Mouse (Mus musculus) embryonic facial prominence, embryonic 14.5 days (tissue): Measurements from ENCODE around the gene Ap1ar. TPM values are rescaled to one million over a fixed set of nuclear protein-coding genes. Genes with fewer than 3 reads are reported as not detected.
"Not testable (repeated sequence)": the region's sequence is repeated elsewhere in the genome, so short reads cannot be mapped to it uniquely, and the experiment has no call there.

Experiments
- ATAC-seq: fragments of 200-750 bp; cut with Nextera tagmentation; 2 replicates; pipeline ENCODE4 v1.8.0; 2017; ENCODE audit warnings: low read depth, moderate number of reproducible peaks, moderate TSS enrichment
- DNase-seq: peaks from one replicate; pipeline ENCODE4 v3.0.0-alpha.2; 2015; ENCODE audit warnings: low spot score
- H3K27ac ChIP-seq: fragments of 300-500 bp; sonication (generic); replicated peaks from 2 replicates; pipeline ENCODE4 v1.5.1; 2014; ENCODE audit warnings: low read depth, mild to moderate bottlenecking, low read length, moderate library complexity
- H3K27me3 ChIP-seq: fragments of 300-500 bp; sonication (generic); replicated peaks from 2 replicates; pipeline ENCODE4 v1.6.1; 2014; ENCODE audit warnings: low read length; ENCODE audit not compliant: control insufficient read depth, insufficient read depth
- H3K36me3 ChIP-seq: fragments of 300-500 bp; sonication (generic); 2 replicates; pipeline ENCODE4 v1.6.1; 2014; ENCODE audit warnings: low read length, mixed read lengths; ENCODE audit not compliant: control insufficient read depth, insufficient read depth
- H3K4me1 ChIP-seq: fragments of 300-500 bp; sonication (generic); 2 replicates; pipeline ENCODE4 v1.6.1; 2014; ENCODE audit warnings: antibody characterized with exemption, low read length; ENCODE audit not compliant: control insufficient read depth, insufficient read depth
- H3K4me2 ChIP-seq: fragments of 300-500 bp; sonication (generic); 2 replicates; pipeline ENCODE4 v1.6.1; 2014; ENCODE audit warnings: low read depth, mild to moderate bottlenecking, low read length, moderate library complexity, mixed read lengths
- H3K4me3 ChIP-seq: fragments of 300-500 bp; sonication (generic); 2 replicates; pipeline ENCODE4 v1.5.1; 2014; ENCODE audit warnings: low read depth, mild to moderate bottlenecking, low read length
- H3K9ac ChIP-seq: fragments of 300-500 bp; sonication (generic); 2 replicates; pipeline ENCODE4 v1.6.1; 2014; ENCODE audit warnings: low read depth, mild to moderate bottlenecking, low read length, moderate library complexity, mixed read lengths
- H3K9me3 ChIP-seq: fragments of 300-500 bp; sonication (generic); 2 replicates; pipeline ENCODE4 v1.6.1; 2016; ENCODE audit warnings: low read length; ENCODE audit not compliant: control insufficient read depth
- WGBS: fragments of 180-500 bp; shearing (Covaris S2); extraction: QIAGEN DNeasy Blood & Tissue Kit; methylation state at CpG from one replicate; pipeline ENCODE4 v1.1.7; 2014; 5-methylcytosine and 5-hydroxymethylcytosine counted together
- polyA plus RNA-seq: library from polyadenylated mRNA; unstranded; fragments of >200 nt; fragmentation: Nextera tagmentation; extraction: Ambion mirVana; gene quantifications from 2 replicates; pipeline ENCODE4 v1.2.1, GENCODE M21; 2014

The Ap1ar gene
- polyA plus RNA-seq, 1 experiment from 2014 or later: 36.2 TPM

DNA sequence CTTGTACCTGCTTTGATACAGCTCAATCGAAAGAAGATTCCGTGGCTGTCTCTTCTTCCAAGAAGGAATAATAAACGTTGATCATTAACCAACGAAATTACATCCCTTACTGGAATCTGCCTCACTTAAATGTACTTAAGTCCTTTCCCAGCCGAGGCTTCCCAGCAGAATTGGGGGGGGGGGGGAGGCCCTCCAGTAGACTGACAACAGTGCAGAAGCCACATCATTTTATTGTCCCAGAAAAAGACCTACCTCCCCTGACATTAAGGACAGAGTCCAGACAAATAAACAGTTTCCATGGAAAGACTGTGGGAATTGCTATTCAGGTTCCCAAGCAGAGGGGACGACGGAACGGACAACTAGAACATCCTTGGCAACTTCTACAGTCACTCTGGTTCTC is 48.4 kb downstream of the Ap1ar start:
- Histone ChIP-seq H3K27me3 (peaks cover 32% of the 10 kb centered on the region), H3K9ac (no peak overlapping the region), H3K27ac (no peak overlapping the region), H3K36me3 (no peaks in the 10 kb centered on the region), H3K4me1 (peaks cover 12% of the 10 kb centered on the region), H3K4me3 (peak overlapping the region; percentile 53), H3K9me3 (no peaks in the 10 kb centered on the region), H3K4me2 (peak overlapping the region; percentile 94; the same call in 1 of the 2 replicates)
- WGBS: 21% methylated on average over 8 of the region's 8 CpGs
- no peak for DNase-seq
- ATAC-seq: no peak

DNA sequence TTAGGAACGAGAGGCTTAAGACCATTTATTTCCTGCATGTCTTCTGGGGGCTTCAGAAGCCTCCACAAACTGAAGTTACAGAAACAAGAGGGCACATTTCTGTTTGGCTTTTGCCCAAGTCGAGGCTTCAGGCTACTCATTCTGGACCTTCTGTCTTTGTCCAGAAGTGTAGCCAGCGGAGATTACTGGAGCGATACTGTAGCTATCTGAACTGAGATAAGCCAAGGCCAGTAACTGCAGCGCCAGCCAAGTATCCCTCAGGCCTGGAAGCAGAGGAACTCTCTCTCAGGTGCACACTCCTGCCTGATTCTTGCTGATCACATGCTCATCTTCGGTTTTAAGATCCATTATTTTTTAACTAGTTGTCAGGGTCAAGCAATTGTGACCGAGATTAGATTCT is 49.3 kb downstream of the Ap1ar start:
- no peak overlapping the region for H3K27ac ChIP-seq
- peaks cover 32% of the 10 kb centered on the region for H3K27me3 ChIP-seq
- ATAC-seq (no peak), DNase-seq (no peak)
- no peak overlapping the region for H3K9ac ChIP-seq
- no peak overlapping the region for H3K4me2 ChIP-seq
- no peaks in the 10 kb centered on the region for H3K36me3 ChIP-seq
- H3K4me1 ChIP-seq: peaks cover 12% of the 10 kb centered on the region
- 39% methylated on average over 7 of the region's 7 CpGs for WGBS
- H3K4me3 ChIP-seq: no peak overlapping the region
- H3K9me3 ChIP-seq: no peaks in the 10 kb centered on the region

GRCm38 (mm10) chr3:127787032-127787431 is 50.3 kb downstream of the Ap1ar start:
- no peak for DNase-seq
- no peak overlapping the region for H3K9ac ChIP-seq
- H3K4me3 ChIP-seq: no peak overlapping the region
- peaks cover 29% of the 10 kb centered on the region for H3K27me3 ChIP-seq
- no peaks in the 10 kb centered on the region for H3K9me3 ChIP-seq
- H3K4me1 ChIP-seq: peaks cover 12% of the 10 kb centered on the region
- H3K36me3 ChIP-seq: no peaks in the 10 kb centered on the region
- no peak overlapping the region for H3K27ac ChIP-seq
- no peak for ATAC-seq
- no peak overlapping the region for H3K4me2 ChIP-seq

GRCm38 (mm10) chr3:127783680-127784079 is 53.6 kb downstream of the Ap1ar start:
- ATAC-seq, H3K27ac ChIP-seq, H3K4me2 ChIP-seq, DNase-seq, H3K36me3 ChIP-seq, H3K4me1 ChIP-seq, H3K9ac ChIP-seq, H3K27me3 ChIP-seq, H3K4me3 ChIP-seq, H3K9me3 ChIP-seq: not testable (repeated sequence)
- 87% methylated on average over 8 of the region's 8 CpGs for WGBS

- Histone ChIP-seq H3K4me3 (no peak overlapping the region), H3K4me1 (no peaks in the 10 kb centered on the region), H3K36me3 (no peaks in the 10 kb centered on the region), H3K9ac (no peak overlapping the region), H3K9me3 (no peaks in the 10 kb centered on the region), H3K27me3 (peaks cover 2% of the 10 kb centered on the region), H3K4me2 (no peak overlapping the region), H3K27ac (no peak overlapping the region)
- DNase-seq (no peak), ATAC-seq (no peak)
- 78% methylated on average over 6 of the region's 6 CpGs for WGBS
Observed at GRCm38 (mm10) chr3:127782921-127783320, 54.4 kb downstream of the Ap1ar start.

DNA sequence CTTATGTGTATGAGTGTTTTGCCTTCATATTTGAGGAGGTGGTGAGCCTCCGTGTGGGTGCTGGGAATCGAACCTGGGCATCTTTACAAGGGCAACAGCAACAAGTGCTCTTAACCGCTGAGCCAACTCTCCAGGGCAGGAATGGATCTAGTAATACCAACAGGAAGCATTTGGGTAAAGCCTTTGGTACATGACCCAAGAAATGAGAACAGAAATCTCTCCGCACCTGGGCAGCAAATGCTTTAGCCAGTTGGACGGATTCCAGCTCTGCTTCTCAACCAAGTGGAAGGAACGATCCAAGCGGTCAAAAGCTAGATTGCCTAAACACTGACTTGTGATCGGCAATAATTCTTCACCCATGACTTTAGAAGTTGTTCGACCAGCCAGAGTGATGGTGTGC is 56.4 kb downstream of the Ap1ar start:
- Histone ChIP-seq H3K36me3 (no peaks in the 10 kb centered on the region), H3K4me3 (no peak overlapping the region), H3K9ac (no peak overlapping the region), H3K4me1 (no peaks in the 10 kb centered on the region), H3K9me3 (no peaks in the 10 kb centered on the region), H3K27ac (no peak overlapping the region), H3K27me3 (no peaks in the 10 kb centered on the region), H3K4me2 (no peak overlapping the region)
- ATAC-seq (no peak), DNase-seq (no peak)
- 91% methylated on average over 9 of the region's 9 CpGs for WGBS

GRCm38 (mm10) chr3:127780021-127780644 is 57.2 kb downstream of the Ap1ar start, which contains the start of gene Alpk1:
Alpk1 (minus strand) TSS chr3:127780527.
- Histone ChIP-seq H3K27ac (peak within 1 kb of the TSS; percentile 7; the same call in 1 of the 2 replicates), H3K36me3 (no peaks in the 10 kb centered on the region), H3K4me3 (peak within 1 kb of the TSS; percentile 42), H3K4me2 (peak within 1 kb of the TSS; percentile 56), H3K4me1 (no peaks in the 10 kb centered on the region), H3K9ac (peak within 1 kb of the TSS; percentile 55), H3K9me3 (no peaks in the 10 kb centered on the region), H3K27me3 (no peaks in the 10 kb centered on the region)
- peak; percentile 91 for ATAC-seq
- peak; percentile 84 for DNase-seq
- under 1% methylated on average over 24 of the region's 24 CpGs for WGBS

DNA sequence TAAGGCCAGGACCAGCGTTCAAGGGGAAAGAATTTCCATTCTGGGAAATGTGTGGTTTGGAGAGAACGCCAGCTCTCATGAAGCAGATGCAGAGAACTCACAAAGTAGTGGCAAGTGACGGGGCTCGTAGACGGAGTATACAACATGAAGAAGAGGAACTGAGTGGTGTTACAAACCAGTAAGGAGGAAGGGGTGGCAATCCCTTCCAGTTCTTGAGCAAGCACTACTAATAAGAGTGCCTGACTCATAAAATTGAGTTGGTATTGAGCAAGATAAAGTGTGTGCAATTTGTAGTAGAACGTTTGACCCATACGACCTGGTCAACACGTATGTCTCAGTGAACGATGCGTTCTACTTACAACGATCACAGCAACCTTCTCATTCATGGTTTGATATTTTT is 68.2 kb downstream of the Ap1ar start:
- no peak for ATAC-seq
- WGBS: 84% methylated on average over 11 of the region's 11 CpGs
- H3K4me2 ChIP-seq: no peak overlapping the region

DNA sequence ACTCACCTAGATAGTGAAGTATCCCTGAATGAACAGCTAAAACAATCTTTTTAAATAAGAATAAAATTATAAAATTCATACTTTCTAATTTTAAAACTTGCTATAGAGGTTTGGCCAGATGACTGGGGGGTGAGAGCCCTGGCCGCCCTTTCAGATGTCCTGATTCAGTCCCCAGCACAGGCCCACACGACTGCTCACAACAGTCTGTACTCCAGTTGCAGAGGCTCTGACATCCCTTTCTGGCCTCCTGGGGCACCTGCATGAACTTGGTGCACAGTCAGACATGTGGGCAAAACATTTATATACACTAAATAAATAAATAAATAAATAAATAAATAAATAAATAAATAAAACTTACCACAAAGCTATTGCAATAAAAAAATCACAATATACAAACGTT is 71.4 kb downstream of the Ap1ar start:
- H3K4me1 ChIP-seq: no peaks in the 10 kb centered on the region
- no peak overlapping the region for H3K27ac ChIP-seq
- H3K4me2 ChIP-seq: no peak overlapping the region
- WGBS: 63% methylated on average over 3 of the region's 3 CpGs
- ATAC-seq: no peak
- H3K9ac ChIP-seq: no peak overlapping the region
- no peaks in the 10 kb centered on the region for H3K27me3 ChIP-seq
- no peaks in the 10 kb centered on the region for H3K36me3 ChIP-seq
- no peak overlapping the region for H3K4me3 ChIP-seq
- H3K9me3 ChIP-seq: no peaks in the 10 kb centered on the region
- no peak for DNase-seq

More for the DNA sequence above, 68.2 kb downstream of the Ap1ar start:
- H3K4me3 ChIP-seq: no peak overlapping the region
- H3K36me3 ChIP-seq: no peaks in the 10 kb centered on the region
- H3K27me3 ChIP-seq: no peaks in the 10 kb centered on the region
- no peaks in the 10 kb centered on the region for H3K4me1 ChIP-seq
- H3K9ac ChIP-seq: no peak overlapping the region
- H3K27ac ChIP-seq: no peak overlapping the region
- DNase-seq: no peak
- H3K9me3 ChIP-seq: no peaks in the 10 kb centered on the region
